Mouse (Mus musculus) liver (tissue): ENCODE measurements around the gene Zeb2.

Source experiments
- DNase-seq: peaks from one replicate; pipeline ENCODE4 v3.0.0-alpha.2; 2020; ENCODE audit warnings: mixed read lengths

Zeb2 gene

DNA sequence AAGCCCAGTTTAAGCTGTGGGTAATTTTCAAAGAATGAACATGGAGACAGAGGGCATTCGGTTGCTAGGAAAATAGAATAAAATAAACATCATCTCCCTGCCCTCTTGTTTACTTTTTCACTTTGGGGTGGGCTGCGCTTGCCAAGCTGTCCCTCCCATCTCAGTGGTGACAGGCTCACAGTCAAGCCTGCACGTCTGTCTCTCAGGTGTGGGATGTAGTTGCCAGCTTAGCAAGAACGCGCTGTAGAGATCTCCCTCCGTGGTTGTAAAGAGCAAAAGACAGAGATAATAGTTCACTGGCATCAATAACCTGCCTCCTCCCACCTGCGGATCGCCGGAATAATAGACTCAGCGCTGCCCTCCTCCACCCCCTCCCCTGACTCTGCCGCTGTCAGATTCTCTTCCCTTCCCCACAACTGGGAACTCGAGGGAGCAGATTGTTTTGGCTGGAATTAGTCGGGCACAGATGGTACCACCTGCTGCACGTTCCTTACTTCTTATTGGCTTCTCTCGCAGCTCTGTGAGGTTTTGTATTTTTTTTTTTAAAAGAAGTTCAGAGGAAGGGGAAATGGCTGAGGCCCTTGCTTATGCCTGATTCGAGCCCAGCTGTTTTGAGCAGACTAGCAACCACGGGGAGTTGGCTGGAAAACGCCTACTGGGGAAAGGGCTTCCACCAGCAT, 138.0 kb downstream of the Zeb2 start:
- DNase-seq: no peak

DNA sequence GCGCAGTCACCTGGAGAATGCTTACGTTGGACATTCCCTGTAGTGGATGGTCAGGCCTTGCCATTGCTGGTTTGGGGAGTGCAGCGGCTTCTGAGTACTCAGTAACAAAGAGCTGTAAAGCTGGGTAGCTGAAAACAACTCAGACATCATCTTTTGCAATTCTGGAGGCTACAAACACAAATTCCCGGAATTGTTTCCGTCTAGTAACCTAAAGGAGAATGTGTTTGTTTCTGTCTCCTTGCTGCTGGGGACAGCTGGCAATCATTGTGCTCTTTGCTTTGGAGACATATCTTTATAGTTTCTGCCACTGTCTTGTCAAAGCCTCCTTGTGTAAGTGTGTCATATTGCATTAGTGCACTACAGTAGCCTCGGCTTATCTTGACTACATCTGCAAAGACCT, 139.2 kb downstream of the Zeb2 start:
- DNase-seq: no peak

GRCm38 (mm10) chr2:44977556-44977955, 139.6 kb downstream of the Zeb2 start:
- DNase-seq: no peak

DNA sequence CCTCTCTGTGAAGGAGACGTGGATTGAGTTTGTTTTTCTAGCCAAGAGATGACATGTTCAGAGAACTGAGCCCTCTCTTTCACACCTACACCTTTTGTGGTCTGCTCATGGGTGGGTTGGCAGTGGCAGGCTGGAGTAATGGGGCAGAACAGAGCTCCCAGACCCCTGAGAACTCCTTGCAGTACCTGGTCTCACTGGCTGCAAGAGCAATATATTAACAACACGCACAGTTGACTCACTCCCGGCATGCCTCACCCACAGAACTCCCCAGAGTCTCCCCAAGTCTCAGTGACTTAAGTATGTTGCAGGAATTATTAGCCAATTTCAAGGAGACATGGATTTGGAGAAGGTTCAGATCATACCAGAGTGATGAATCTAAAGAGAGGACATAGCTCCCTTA, 140.1 kb downstream of the Zeb2 start:
- DNase-seq: no peak

DNA sequence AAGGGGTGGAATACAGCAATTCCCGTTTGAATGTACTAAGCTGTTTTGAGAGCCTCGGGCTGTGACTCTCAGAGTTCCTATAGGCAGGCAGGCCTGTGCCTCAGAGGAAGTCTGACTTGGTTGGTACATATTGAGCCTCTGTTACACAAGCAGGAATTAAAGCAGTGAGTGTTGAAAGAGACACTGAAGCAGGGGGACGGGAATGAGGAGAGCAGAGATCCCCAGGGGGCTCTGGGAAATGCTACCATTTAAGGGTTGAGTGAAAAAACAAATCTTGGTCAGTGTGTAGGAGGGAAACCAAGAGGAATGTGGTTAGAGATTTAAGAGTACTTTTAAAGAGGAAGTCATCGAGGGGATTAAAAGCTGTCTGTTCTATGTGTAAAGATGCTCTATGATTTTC, 140.7 kb downstream of the Zeb2 start:
- DNase-seq: no peak

DNA sequence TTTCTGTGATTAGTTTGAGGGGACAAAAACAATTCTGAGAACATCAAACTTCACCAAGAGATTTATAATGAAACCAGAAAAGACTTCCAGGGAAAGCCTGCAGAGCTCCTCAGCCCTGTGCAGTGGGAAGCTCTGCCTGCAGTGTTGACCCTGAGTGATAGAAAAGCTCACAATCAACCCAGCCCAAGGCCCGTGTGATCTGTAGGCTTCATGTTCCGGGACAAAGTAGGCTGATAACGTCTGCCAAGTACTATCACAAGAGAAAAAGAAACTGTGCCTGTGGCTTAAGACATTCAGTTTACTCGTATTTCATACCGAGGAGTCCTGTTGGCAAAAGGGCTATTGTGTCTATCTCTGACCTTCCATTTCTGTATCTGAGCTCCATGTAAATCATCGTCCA, 143.4 kb downstream of the Zeb2 start:
- DNase-seq: peak; percentile 36

DNA sequence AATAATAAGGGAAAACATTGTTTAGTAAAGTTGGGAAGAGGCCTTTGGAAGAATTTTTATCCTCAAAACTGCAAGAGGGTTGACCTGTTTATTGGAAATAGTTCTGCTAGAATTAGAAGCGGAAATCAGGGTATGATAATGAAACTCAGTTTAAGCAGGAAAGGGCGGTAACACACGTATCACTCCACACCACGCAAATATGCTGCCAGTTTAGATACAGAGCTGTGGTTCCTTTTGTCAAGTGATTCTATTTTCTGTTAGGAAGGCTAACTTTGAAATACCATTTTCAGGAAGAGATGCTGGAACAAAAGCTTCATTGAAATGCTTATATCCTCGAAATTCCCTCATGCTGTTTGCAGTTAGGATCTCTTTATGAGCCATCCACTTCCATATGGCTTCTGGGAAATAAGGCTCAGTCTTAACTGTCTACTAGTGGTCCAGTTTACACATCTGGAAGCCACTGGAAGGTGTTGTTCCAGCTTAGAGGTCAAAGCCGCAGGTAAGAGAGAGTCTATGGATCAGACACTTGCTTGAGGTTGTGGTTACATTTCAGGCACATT, 147.0 kb downstream of the Zeb2 start:
- DNase-seq: no peak

DNA sequence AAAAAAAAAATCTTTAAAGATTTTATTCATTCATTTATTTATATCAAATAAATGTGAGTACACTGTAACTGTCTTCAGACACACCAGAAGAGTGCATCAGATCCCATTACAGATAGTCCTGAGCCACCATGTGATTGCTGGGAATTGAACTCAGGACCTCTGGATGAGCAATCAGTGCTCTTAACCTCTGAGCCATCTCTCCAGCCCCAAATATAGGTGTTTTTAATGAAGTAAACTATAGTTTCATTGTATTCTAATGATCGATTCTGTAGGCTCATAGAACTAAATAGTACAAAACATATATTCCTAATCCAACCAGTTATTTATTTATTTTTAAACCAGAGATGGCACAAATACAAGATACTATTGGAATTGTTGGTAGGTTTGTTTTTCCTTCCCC, 147.6 kb downstream of the Zeb2 start:
- DNase-seq: no peak

DNA sequence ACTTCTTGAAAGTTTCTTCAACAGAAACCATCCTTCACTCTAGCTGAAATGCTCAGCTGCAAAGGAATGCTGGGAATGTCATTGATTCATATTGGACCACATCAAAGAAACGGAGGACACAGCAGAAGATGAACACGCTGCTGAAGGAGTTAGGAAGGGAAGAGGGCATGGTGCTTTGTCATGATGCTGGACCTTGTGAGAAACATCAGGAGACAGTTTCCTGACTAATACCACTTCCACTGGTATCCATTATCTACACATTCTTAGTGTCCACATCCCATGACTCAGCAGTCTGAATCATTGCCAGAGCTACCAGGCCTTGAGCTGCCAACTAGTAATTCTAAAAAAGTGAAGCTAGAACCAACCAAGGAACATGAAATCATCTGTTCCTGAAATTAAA, 148.0 kb downstream of the Zeb2 start:
- peak; percentile 53 for DNase-seq

DNA sequence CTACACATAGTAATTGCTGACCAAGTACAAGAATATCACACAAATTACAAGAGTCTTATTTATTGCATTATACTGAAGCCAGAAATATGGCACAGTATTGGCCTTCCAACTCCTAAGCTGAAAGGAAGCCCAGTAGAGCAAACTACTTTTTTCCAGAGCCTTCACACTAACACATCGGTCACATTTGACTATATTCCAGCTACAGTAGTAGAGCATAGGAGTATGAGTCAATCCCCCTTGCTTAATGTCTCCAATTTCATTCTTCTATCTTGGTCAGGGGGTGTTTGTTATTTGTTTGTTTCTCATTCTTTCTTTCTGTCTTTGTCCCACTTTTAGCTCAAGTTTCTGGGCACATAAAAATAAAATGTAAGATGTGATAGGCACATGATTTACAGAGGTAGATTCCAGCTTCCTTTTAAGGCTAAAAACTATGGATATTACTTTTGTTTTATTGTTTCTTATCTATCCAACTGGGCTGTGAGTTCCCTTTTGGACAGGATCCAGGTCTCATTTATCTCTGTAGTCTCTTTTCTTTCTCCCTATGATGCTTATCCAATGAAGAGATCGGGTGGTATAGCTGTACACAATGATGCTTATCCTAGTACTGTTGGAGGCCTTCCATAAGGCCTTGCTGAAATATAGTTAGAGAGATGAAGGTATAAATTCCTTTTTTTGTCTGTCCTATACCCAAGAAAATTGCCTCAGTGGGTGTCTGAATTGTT, 151.2 kb downstream of the Zeb2 start:
- DNase-seq: no peak

- no peak for DNase-seq
Measured at GRCm38 (mm10) chr2:44962620-44963019, 154.6 kb downstream of the Zeb2 start.

- DNase-seq: no peak
Measured at GRCm38 (mm10) chr2:44961192-44961591, 156.0 kb downstream of the Zeb2 start.

- no peak for DNase-seq
Measured at GRCm38 (mm10) chr2:44960561-44960960, 156.6 kb downstream of the Zeb2 start.

DNA sequence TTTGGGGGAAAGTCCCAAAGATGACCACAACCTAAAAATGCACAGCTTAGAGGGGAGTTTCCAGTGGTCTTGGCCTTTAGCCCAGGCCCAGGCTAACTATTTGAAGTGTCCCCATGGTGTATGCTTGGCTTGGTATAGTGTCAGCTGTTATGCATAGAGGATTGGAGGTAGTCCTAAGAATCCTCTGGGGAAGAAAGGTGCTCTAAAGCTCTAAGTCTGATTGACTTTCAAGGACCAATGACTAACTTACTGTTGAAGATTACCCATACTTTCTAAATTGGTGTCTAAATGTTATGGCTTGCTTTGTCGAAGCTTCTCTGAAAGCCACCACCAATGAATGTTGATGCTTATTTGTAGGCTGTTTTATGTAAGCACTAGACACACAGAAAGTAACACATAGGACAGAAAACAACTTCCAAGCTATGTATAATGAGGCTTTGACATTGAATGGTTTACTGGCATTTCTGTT, 159.8 kb downstream of the Zeb2 start:
- no peak for DNase-seq

- DNase-seq: no peak
Measured at GRCm38 (mm10) chr2:44956232-44956631, 161.0 kb downstream of the Zeb2 start.

GRCm38 (mm10) chr2:44955506-44955905, 161.7 kb downstream of the Zeb2 start:
- DNase-seq: no peak

DNA sequence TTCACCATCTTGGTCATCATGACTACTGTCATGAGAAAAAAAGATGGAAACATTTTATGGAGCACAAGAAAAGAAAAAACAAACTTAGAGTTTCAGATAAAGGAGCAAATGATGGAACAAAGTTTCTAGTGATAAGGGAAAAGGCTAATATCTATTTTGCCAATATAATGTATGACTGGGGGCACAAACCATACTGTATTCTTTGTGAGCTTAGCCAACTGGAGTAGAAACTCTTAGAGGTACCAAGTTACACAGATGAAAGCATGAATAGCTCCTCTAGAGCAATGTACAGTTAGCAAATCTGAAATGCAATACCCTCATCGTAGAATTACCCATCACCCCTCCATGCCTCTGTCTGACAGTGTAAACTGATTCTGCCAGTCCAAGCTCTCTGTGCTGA, 163.0 kb downstream of the Zeb2 start:
- no peak for DNase-seq

DNA sequence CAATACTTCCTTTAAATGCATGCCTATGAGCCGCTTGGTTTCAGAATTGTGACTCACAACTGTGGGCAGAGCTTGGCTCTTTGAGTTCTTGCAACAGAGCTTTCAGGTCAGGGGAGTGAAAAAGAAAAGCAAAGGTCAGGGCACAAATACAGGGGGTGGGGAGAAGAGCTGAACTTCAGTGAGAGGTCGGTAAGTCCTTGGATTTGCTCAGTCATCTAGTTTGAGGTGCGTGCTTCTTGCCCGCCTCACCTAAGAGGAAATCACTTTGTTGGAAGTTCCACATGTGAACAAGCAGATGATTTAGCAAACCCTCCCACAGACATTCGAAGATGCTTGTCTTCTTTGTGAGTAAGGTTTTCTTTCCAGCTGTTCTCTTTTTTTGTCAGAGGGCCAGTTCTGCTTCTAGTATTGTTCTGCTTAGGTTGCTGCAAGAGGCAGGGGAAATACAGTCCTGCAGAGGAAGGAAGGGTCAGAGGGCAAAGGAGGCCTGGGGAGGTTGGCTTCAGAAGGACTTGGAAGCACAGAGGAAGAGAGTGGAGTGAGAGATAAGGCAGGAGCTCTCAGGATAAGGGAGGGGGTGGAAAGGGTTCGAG, 164.3 kb downstream of the Zeb2 start:
- peak; percentile 49 for DNase-seq

GRCm38 (mm10) chr2:44951651-44952213, 165.5 kb downstream of the Zeb2 start:
- no peak for DNase-seq

DNA sequence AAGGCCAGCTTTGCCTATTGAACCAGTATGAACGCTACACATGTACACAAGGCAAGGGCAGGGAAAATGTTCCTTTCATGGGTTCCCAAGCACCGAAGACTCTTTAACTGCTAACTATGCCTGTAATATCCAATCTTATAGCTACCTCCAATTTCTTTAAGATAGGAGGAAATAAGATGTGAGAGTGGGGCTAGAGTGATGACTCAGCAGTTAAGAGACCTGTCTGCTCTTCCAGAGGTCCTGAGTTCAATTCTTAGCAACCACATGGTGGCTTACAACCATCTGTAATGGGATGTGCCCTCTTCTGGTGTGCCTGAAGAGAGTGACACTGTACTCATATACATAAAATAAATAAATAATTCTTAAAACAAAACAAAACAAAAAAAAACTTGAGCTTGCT, 172.5 kb downstream of the Zeb2 start:
- no peak for DNase-seq
